Mouse (Mus musculus) embryo, embryonic 11 days (tissue): ENCODE measurements around the gene Pax5.

Experiments used
- DNase-seq: peaks from one replicate; pipeline ENCODE4 v3.0.0-alpha.2; 2015

Pax5 gene

GRCm38 (mm10) chr4:44705151-44705550 lies 5.1 kb downstream of the Pax5 start:
- DNase-seq: peak; percentile 22

- peak; percentile 96 for DNase-seq
Measured at GRCm38 (mm10) chr4:44704369-44704745, 5.9 kb downstream of the Pax5 start.

DNA sequence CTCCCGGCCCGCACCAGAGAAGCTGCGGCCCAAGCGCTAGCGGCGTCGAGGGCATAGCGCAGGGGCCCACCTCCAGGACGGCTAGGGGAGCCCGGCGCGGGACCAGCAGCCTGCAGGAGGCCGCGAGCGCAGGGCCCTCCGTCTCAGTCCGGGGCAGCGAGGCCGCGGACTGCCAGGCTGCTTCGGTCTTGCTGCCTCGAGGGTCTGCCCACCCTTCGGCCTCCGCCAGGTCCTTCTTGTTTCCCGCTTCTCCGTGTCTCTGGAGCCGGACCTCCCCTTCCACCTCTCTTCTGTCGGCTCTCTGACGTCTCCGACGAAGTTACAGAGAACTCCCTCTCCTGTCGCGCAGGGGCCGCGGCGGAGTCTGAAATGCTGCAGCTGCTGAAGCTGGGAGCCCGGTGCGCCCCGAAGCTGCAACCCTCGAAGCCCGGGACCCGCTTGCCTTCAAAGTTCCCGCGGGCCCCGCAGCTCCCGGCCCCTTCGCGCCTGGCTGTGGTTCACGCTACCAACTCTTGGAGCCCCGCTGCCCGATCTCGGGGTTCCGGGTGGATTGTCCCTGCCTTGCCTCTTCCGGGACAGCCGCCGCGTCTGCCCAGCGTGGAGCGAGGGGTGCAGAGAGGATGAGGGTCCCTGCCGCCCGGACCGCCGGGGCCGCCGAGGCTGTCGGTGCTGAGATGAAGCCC lies 6.5 kb downstream of the Pax5 start:
- DNase-seq: no peak

DNA sequence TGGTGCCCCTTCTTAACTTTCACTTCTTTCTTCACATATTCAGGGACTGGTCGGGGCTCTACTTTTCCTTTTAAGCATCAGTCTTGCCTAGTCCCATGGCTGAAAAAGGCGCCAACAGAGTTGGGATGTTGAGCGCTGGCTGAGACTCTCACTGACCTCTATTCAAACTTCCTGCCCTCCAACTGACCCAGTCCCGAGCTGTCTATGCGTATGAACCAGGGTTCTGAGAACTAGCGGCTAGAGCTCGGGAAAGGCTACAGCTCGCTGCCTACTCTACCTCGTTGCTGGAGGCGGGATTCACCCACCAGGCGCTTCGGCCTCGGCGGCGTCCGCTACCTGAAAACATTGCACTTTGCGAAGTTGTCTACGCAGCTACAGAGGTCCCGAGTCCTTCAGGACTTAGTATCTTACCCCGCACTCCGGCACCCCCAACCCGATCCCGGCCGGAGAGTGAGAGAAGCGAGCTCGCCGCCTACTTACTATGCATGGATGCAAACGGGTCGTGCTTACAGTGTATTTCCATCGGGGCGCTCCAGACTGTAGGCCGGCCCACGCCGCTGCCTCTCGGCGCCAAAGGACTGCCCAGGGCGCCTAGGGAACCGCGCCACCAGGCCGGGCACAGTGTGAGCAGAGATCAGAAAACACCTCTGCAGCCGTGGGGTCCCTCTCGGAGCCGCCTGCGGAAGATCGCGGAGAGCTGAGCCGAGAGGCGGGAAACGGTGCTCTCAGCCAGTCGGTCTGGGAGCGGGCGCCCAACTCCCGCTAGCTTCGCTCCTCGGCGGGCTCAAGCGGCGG lies 7.2 kb downstream of the Pax5 start:
- DNase-seq: peak; percentile 48

DNA sequence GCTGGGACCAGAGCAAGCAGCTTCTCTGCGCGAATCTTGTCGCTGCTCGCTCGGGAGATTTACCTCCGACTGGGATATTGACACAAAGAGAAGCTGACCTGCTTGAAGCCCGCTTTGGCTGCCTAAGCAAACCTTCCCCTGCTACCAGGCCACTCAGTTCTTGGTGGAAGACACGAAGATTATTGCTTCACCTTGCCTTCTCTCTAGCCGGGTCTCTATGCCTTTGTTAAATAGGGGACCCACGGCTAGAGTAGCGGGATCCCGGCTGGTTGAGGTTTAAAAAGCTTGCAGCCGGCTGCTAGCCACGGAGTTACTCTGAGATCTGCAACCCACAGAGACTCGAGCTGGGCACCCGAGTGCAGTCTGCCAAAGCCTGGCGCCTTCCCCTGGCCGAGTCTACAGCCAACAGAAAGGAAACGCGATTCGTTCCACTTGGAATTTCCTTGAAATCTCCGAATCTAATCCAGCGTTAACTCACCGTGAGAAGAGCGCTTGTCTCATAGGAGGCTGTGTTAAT lies 8.2 kb downstream of the Pax5 start:
- peak; percentile 59 for DNase-seq

GRCm38 (mm10) chr4:44701513-44701912 lies 8.8 kb downstream of the Pax5 start:
- peak; percentile 19 for DNase-seq

- no peak for DNase-seq
Measured at GRCm38 (mm10) chr4:44696676-44697075, 13.6 kb downstream of the Pax5 start.

DNA sequence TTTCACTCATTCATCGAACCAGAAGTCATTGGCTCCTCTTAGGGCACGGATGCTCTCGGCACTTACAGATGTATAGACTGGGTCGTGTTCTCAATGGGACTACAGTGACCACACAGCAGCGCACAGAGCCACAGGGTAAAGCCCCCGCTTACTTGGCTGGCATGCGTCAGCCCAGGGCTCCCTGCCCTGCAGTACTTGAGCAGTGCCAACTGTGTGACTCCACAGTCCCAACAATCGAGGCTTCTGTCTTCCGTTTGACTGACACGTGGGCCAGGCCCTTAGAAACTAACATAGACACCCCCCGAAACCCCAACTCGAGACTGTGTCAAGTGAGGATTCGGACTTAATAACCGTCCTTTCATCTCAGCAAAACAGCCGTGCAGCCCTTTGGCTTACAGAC lies 15.9 kb downstream of the Pax5 start:
- peak; percentile 25 for DNase-seq

- no peak for DNase-seq
Measured at GRCm38 (mm10) chr4:44685582-44685981, 24.7 kb downstream of the Pax5 start.

DNA sequence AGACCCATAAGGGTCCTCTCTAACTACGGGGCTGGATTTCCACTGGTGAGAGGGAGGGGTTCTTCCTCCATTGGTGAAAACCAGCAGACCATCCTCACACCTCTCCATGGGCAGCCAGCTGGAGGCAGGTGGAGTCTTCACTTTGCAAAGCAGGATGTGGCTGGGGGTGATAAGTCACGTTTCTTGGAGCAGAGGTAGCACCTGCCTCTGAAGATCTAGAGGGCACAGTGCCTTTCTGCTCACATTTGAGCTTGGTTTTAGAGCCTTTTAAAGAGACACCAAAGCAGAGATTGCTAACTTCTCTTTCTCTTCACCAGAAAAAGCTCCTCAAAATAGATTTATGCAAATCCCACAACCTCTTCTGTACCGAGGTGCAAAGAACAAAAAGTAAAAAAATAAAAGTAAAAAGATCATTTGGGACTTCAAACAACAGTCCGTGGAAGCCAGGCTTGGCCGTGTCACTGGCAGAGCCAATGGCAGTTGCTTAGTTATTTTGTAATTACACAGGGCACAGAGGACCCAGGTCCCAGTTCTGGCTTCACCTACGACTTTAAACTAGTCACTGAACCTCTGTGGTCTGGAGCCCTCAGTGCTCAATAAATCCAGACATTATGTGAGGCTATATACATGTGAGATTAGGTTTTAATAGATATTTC lies 29.9 kb downstream of the Pax5 start:
- no peak for DNase-seq

- no peak for DNase-seq
Measured at GRCm38 (mm10) chr4:44678641-44679040, 31.6 kb downstream of the Pax5 start.

GRCm38 (mm10) chr4:44678026-44678425 lies 32.3 kb downstream of the Pax5 start:
- no peak for DNase-seq

- no peak for DNase-seq
Measured at GRCm38 (mm10) chr4:44674973-44675372, 35.3 kb downstream of the Pax5 start.

GRCm38 (mm10) chr4:44673726-44674125 lies 36.6 kb downstream of the Pax5 start:
- peak; percentile 15 for DNase-seq

DNA sequence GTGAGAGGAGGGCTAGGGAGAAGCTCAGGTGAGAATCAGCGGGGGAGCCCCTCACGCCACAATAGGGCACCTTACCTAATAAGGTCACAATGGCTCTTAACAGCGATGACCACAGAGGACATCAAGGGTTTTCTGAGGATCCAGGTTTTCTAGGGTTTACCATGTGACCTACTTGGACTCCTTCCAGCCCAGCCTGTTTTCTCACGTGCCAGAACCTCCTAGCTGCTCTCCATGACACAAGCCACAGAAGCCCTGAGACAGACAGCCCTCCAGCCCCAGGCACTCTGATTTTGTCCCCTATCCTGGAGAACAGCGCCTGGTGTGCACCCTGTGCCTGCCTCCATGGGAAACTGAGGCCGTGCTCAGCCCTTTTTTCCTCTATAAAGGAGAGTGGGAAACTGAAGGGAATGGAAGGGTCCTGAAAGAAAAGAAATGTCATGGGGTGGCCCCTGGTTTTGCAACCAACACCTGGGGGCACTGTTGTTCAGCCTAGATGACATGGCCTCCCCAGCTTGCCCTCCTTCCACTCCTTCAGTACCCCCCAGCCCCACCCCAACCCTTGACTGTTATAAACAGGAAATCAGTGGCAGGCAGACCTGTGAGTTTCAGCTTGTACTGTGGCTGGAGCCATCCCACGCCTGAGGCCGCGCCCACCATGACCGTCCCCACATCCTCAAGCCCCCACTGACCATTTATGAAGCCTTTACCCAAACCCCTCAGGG lies 37.9 kb downstream of the Pax5 start:
- DNase-seq: no peak

GRCm38 (mm10) chr4:44671486-44671885 lies 38.8 kb downstream of the Pax5 start:
- DNase-seq: no peak

DNA sequence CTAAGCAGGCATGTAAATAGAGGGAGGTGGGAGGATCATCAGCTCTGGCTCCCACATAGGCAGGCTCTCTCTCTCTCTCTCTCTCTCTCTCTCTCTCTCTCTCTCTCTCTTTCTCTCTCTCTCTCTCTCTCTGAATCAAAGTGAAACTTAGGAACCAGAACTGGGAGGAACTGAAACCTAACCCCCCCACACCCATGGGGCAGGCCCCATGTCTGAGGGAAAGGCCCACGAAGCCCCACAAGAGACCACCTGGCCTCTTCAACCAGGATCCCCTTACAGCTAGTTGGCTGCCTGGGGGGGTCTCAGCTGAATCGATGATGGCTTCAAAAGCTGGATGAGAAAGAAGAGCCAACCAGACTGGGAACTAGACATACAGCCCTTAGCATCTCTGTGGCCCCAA lies 39.3 kb downstream of the Pax5 start:
- no peak for DNase-seq

GRCm38 (mm10) chr4:44670380-44670779 lies 39.9 kb downstream of the Pax5 start:
- no peak for DNase-seq

GRCm38 (mm10) chr4:44669485-44670181 lies 40.7 kb downstream of the Pax5 start:
- peak; percentile 29 for DNase-seq

GRCm38 (mm10) chr4:44668574-44668973 lies 41.7 kb downstream of the Pax5 start:
- no peak for DNase-seq

- DNase-seq: no peak
Measured at GRCm38 (mm10) chr4:44668172-44668571, 42.1 kb downstream of the Pax5 start.

DNA sequence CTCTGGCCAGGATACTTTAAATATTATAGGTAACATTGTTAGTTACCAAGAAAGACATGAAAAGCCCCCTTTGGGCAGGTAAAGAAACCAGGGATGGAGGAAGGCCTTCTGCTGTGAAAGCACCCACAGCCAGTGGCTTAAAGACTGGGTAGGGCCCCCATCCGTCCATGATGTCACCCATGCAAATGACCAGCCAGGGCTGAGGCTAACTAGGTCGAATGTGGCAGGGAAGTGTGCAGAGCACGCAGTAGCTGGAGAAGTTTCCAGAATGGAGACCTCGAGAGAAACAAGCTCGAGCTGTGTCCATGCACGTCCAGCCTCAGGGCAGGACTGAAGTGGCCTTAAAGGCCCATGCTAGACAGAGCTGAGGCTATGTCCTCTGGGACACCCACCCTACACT lies 42.9 kb downstream of the Pax5 start:
- no peak for DNase-seq

GRCm38 (mm10) chr4:44664767-44665056 lies 45.6 kb downstream of the Pax5 start:
- DNase-seq: no peak
